Mouse (Mus musculus) forebrain, embryonic 12.5 days (tissue): ENCODE measurements around the gene Ldah. TPM values are rescaled to one million over a fixed set of nuclear protein-coding genes. Genes with fewer than 3 reads are reported as not detected.

Experiments used
- ATAC-seq: fragments of 200-750 bp; cut with Nextera tagmentation; 2 replicates; pipeline ENCODE4 v1.8.0; 2017; ENCODE audit warnings: moderate TSS enrichment; ENCODE audit not compliant: low FRiP score
- H3K27ac ChIP-seq: fragments of 300-500 bp; sonication (generic); 2 replicates; pipeline ENCODE4 v1.5.1; 2016; ENCODE audit warnings: mild to moderate bottlenecking
- H3K27me3 ChIP-seq: fragments of 300-500 bp; sonication (generic); 2 replicates; pipeline ENCODE4 v1.6.1; 2016; ENCODE audit warnings: mild to moderate bottlenecking
- H3K36me3 ChIP-seq: fragments of 300-500 bp; sonication (generic); replicated peaks from 2 replicates; pipeline ENCODE4 v1.6.1; 2016; ENCODE audit warnings: mild to moderate bottlenecking
- H3K4me1 ChIP-seq: fragments of 300-500 bp; sonication (generic); 2 replicates; pipeline ENCODE4 v1.6.1; 2016
- H3K4me2 ChIP-seq: fragments of 300-500 bp; sonication (generic); 2 replicates; pipeline ENCODE4 v1.6.1; 2016; ENCODE audit warnings: mild to moderate bottlenecking, moderate library complexity
- H3K4me3 ChIP-seq: fragments of 300-500 bp; sonication (generic); replicated peaks from 2 replicates; pipeline ENCODE4 v1.5.1; 2016; ENCODE audit warnings: mild to moderate bottlenecking
- H3K9ac ChIP-seq: fragments of 300-500 bp; sonication (generic); 2 replicates; pipeline ENCODE4 v1.6.1; 2016; ENCODE audit warnings: mild to moderate bottlenecking
- H3K9me3 ChIP-seq: fragments of 300-500 bp; sonication (generic); 2 replicates; pipeline ENCODE4 v1.6.1; 2016
- WGBS: fragments of 180-500 bp; shearing (Covaris S2); methylation state at CpG from one replicate; pipeline ENCODE4 v1.1.7; 2016; 5-methylcytosine and 5-hydroxymethylcytosine counted together
- polyA plus RNA-seq: library from polyadenylated mRNA; unstranded; fragments of >200 nt; fragmentation: Nextera tagmentation; extraction: Ambion mirVana; gene quantifications from 2 replicates; pipeline ENCODE4 v1.2.1, GENCODE M21; 2016

Gene Ldah
- polyA plus RNA-seq, 1 experiment from 2014 or later, result 70.3 TPM

DNA sequence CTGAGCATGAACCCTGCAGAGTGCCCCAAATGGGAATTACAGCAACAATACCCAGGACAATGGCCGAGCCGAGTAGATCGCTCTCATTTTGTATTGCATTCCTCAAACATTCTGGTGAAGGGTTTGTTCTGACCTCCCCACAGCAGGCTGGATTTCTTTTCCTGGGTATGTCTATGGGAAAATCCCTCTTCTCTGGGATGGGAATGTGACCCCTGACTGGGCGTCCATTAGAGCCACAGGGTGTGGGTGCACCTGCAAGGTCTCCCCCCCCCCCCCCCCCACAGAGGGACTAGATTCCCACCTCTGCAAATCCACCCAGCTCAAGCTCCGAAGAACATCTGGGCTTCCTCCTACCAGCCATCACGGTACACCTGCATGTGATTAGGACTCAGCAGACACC, 81.2 kb downstream of the Ldah start:
- peaks cover 4% of the 10 kb centered on the region; the same call in 1 of the 2 replicates for H3K36me3 ChIP-seq
- ATAC-seq, result no peak
- no peak overlapping the region for H3K4me3 ChIP-seq
- WGBS, result 67% methylated on average over 6 of the region's 6 CpGs
- no peak overlapping the region for H3K9ac ChIP-seq
- peaks cover 6% of the 10 kb centered on the region for H3K4me1 ChIP-seq
- H3K27ac ChIP-seq, result no peak overlapping the region
- H3K4me2 ChIP-seq, result no peak overlapping the region
- H3K9me3 ChIP-seq, result no peaks in the 10 kb centered on the region
- peaks cover 23% of the 10 kb centered on the region for H3K27me3 ChIP-seq

DNA sequence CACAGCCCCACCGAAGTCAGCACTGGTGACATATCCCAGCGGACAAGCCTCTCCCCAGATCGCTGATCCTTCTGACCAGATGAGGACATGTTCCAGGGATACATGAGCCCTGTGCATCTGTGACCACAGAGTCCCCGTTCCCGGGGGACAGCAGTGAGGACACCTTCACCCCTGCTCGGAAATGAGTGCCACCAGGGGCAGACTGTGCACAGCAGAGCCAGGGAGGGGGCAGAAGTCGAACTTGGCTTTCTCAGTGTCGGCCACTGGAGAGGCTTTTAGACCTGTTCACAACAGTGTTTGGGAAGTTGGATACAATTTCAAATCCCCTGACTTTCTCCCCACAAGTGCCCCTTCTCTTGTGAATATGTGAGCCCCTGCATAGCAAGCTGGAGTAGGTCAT, 81.6 kb downstream of the Ldah start:
- ATAC-seq, result no peak
- 90% methylated on average over 8 of the region's 8 CpGs for WGBS
- Histone ChIP-seq H3K27ac (no peak overlapping the region), H3K4me3 (no peak overlapping the region), H3K9me3 (no peaks in the 10 kb centered on the region), H3K9ac (no peak overlapping the region), H3K4me1 (peaks cover 6% of the 10 kb centered on the region), H3K4me2 (no peak overlapping the region), H3K27me3 (peaks cover 27% of the 10 kb centered on the region), H3K36me3 (peaks cover 1% of the 10 kb centered on the region; the same call in 1 of the 2 replicates)

- Histone ChIP-seq H3K4me3 (no peak overlapping the region), H3K9me3 (no peaks in the 10 kb centered on the region), H3K27me3 (peaks cover 42% of the 10 kb centered on the region), H3K27ac (no peak overlapping the region), H3K4me1 (peaks cover 6% of the 10 kb centered on the region), H3K9ac (no peak overlapping the region), H3K4me2 (no peak overlapping the region), H3K36me3 (no peaks in the 10 kb centered on the region; the same call in 1 of the 2 replicates)
- ATAC-seq, result peak; percentile 39
- WGBS, result 51% methylated on average over 15 of the region's 15 CpGs
Measured at GRCm38 (mm10) chr12:8291157-8291853, 83.4 kb downstream of the Ldah start.

- Histone ChIP-seq H3K4me1 (peaks cover 17% of the 10 kb centered on the region), H3K4me2 (no peak overlapping the region), H3K9me3 (no peaks in the 10 kb centered on the region), H3K4me3 (no peak overlapping the region), H3K27ac (no peak overlapping the region), H3K27me3 (peaks cover 78% of the 10 kb centered on the region), H3K36me3 (no peaks in the 10 kb centered on the region), H3K9ac (no peak overlapping the region)
- ATAC-seq, result no peak
- WGBS, result 63% methylated on average over 6 of the region's 6 CpGs
Measured at GRCm38 (mm10) chr12:8295307-8295913, 87.5 kb downstream of the Ldah start.

DNA sequence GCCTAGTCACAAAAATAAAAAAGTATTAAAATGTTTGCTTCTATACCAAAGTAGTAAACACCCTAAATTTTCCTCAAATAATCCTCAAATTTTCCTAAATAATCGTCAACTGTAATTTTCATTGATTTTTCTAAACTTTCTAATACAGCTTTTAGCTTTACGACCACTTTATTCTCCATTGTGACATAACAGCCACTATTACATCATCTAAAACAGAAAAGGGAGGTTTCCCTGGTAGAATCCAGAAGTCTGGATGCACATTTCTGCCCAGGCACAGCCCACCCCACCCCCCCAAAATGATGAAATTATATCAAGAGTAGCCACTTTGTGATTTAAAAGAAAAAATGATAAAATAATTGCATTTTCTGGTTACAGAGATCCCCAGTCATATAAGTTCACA, 88.2 kb downstream of the Ldah start:
- peaks cover 17% of the 10 kb centered on the region for H3K4me1 ChIP-seq
- H3K9ac ChIP-seq, result no peak overlapping the region
- WGBS, result 79% methylated on average over 2 of the region's 2 CpGs
- no peak overlapping the region for H3K4me2 ChIP-seq
- H3K27ac ChIP-seq, result no peak overlapping the region
- peaks cover 86% of the 10 kb centered on the region for H3K27me3 ChIP-seq
- H3K4me3 ChIP-seq, result no peak overlapping the region
- ATAC-seq, result no peak
- no peaks in the 10 kb centered on the region for H3K36me3 ChIP-seq
- no peaks in the 10 kb centered on the region for H3K9me3 ChIP-seq

GRCm38 (mm10) chr12:8297586-8298214, 89.8 kb downstream of the Ldah start:
- no peaks in the 10 kb centered on the region for H3K9me3 ChIP-seq
- peak overlapping the region; percentile 57 for H3K4me2 ChIP-seq
- WGBS, result 5% methylated on average over 34 of the region's 34 CpGs
- peaks cover 27% of the 10 kb centered on the region for H3K4me1 ChIP-seq
- H3K36me3 ChIP-seq, result no peaks in the 10 kb centered on the region
- peak; percentile 14; the same call in 1 of the 2 replicates for ATAC-seq
- peaks cover 94% of the 10 kb centered on the region for H3K27me3 ChIP-seq
- H3K4me3 ChIP-seq, result peak overlapping the region; percentile 39
- H3K9ac ChIP-seq, result no peak overlapping the region
- H3K27ac ChIP-seq, result no peak overlapping the region

DNA sequence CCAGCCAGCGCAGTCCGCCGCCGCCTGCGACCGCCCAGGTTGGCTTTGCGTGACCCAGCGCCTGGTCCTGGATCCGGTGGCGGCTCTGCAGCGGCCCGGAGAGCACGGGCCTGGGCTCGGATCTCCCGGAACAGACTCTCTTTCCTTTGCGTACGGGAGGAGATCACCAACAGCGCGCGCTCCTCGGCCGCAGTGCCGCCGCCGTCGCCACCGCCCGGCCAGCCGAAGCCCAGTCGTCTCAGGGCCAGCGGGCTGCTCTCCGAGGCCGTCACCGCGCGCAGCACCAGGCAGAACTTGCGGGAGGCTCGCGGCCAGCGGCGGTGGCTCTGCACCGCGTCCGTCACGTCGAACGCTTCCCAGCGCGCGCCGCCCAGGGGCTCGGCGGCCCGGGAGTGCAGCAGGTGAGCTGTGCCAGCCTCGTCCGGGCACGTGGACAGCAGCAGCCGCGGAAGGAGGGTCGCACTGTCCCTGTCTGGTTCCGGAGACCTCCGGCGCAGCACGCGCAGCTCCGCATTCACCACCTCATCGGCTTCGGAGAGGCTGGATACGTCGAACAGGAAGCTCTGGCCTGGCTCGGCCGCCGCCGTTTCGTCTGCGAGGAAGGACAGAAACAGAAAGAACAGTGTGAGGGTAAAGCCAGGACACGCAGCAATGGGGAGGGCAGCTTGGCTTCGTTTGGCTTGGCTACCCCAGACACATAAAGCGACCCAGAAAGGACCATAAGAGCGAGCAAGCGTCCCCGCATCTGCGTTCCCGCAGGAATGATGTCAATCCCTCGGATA, 90.6 kb downstream of the Ldah start:
- Histone ChIP-seq H3K4me1 (peaks cover 28% of the 10 kb centered on the region), H3K27ac (no peak overlapping the region), H3K9ac (no peak overlapping the region), H3K36me3 (no peaks in the 10 kb centered on the region), H3K4me3 (peak overlapping the region; percentile 39), H3K9me3 (no peaks in the 10 kb centered on the region), H3K4me2 (peak overlapping the region; percentile 57), H3K27me3 (peaks cover 95% of the 10 kb centered on the region)
- under 1% methylated on average over 72 of the region's 85 CpGs for WGBS
- ATAC-seq, result 0 out of 2 replicates have a peak, but pooled peaks have one; percentile 9

- Histone ChIP-seq H3K9ac (no peak overlapping the region), H3K9me3 (no peaks in the 10 kb centered on the region), H3K27ac (no peak overlapping the region), H3K36me3 (no peaks in the 10 kb centered on the region), H3K4me1 (peaks cover 28% of the 10 kb centered on the region), H3K4me3 (0 out of 2 replicates have a peak overlapping the region, but pooled peaks have one; percentile 5), H3K4me2 (peak overlapping the region; percentile 22; the same call in 1 of the 2 replicates), H3K27me3 (peaks cover 95% of the 10 kb centered on the region)
- no peak for ATAC-seq
- WGBS, result 3% methylated on average over 34 of the region's 34 CpGs
Measured at GRCm38 (mm10) chr12:8299143-8300110, 91.5 kb downstream of the Ldah start.

GRCm38 (mm10) chr12:8300111-8300480, 92.2 kb downstream of the Ldah start:
- Histone ChIP-seq H3K4me1 (peaks cover 28% of the 10 kb centered on the region), H3K4me3 (no peak overlapping the region), H3K9me3 (no peaks in the 10 kb centered on the region), H3K27ac (no peak overlapping the region), H3K27me3 (peaks cover 94% of the 10 kb centered on the region), H3K4me2 (no peak overlapping the region), H3K9ac (no peak overlapping the region), H3K36me3 (no peaks in the 10 kb centered on the region)
- ATAC-seq, result no peak
- WGBS, result 8% methylated on average over 10 of the region's 10 CpGs

GRCm38 (mm10) chr12:8300521-8300920, 92.6 kb downstream of the Ldah start:
- no peak for ATAC-seq
- no peak overlapping the region for H3K9ac ChIP-seq
- H3K9me3 ChIP-seq, result no peaks in the 10 kb centered on the region
- H3K4me3 ChIP-seq, result no peak overlapping the region
- H3K27ac ChIP-seq, result no peak overlapping the region
- 22% methylated on average over 5 of the region's 5 CpGs for WGBS
- no peak overlapping the region for H3K4me2 ChIP-seq
- peaks cover 28% of the 10 kb centered on the region for H3K4me1 ChIP-seq
- H3K27me3 ChIP-seq, result peaks cover 94% of the 10 kb centered on the region
- no peaks in the 10 kb centered on the region for H3K36me3 ChIP-seq

DNA sequence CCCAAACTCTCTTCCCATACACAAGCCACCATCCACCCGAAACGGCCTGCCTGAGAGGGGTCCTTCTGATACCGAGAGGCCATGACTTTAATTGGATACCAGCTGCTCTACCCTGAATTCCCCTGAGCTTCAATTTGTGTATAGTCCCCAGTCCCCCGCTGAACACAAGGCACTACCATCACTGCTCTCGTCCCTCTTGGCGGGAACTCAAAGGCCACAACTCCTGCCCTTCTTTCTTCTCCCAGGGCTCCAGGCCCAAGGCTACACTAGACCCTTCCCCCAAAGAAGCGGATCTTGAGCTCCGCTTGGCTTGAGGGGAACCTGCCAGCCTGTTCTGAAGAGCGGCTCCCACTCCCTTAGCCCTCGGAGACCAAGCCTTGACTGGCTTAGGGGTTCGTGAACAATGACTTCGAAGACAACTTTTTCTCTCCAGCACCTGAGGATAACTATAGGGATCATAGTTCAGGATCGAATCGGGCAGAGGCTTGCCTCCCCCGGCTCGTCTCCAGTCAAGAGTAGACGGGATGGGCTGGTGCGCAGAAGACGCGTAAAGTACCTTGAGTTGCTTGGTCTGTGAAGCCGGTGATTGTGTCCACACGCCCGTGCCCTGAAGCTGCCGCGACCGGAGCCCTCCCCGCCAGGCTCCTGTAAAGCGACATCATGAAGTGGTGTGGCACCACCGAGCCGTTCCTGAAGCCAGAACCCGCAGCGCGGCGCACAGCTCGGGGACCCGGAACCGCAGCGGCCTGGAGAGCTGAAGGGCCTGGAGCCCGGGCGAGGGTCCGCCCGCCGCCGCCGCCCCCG, 93.3 kb downstream of the Ldah start:
- Histone ChIP-seq H3K9ac (no peak overlapping the region), H3K4me1 (peaks cover 28% of the 10 kb centered on the region), H3K27me3 (peaks cover 95% of the 10 kb centered on the region), H3K4me2 (peak overlapping the region; percentile 69), H3K9me3 (no peaks in the 10 kb centered on the region), H3K4me3 (peak overlapping the region; percentile 47), H3K27ac (no peak overlapping the region), H3K36me3 (no peaks in the 10 kb centered on the region)
- peak; percentile 24 for ATAC-seq
- 2% methylated on average over 41 of the region's 46 CpGs for whole genome bisulfite sequencing
